9 mouse cellular contexts compared by ENCODE assay signal in the genomic region with DNA sequence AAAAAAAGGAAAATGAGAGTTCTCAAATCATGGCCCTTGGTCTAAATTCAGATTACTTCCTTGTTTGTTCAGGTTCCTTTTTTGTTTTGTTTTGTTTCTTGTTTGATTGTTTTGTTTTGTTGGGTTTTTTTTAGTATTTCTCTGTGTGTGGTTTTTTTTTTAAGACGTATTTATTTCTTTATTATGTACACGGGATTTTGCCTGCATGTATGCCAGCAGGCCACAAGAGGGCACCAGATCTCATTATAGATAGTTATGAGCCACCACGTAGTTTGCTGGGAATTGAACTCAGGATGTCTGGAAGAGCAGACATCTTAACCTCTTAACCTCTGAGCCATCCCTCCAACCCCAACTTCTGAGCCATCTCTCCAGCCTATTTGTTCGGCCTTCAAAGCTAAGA. TPM values are rescaled to one million over a fixed set of nuclear protein-coding genes. Genes with fewer than 3 reads are reported as not detected.
DNase-seq lines count a peak whose midpoint lies in the region; ATAC-seq and TF ChIP-seq lines count a peak whose summit lies in the region.
"Had no signal": no experiment of that assay in that cellular context is flagged by ENCODE, and none has a peak within 500 bp of the region (broad histone marks: within the 10 kb centered on the region; RNA-seq: fewer than 3 reads in every experiment).

No protein-coding gene starts in this region.

- H3K4me1 ChIP-seq in thymus, adult 2 months (replicated peaks; ENCODE audit: control insufficient read depth, insufficient read depth, low read length), result no peaks in the 10 kb centered on the region
- H3K4me1 ChIP-seq in cortical plate, adult 2 months (ENCODE audit: control insufficient read depth, insufficient read depth, low read length), result no peaks in the 10 kb centered on the region
- H3K4me1 ChIP-seq in neural tube, embryonic 15.5 days, result no peaks in the 10 kb centered on the region
- 0 out of 2 replicates have a peak, but pooled peaks cover 3% of the 10 kb centered on the region for H3K4me1 ChIP-seq in forebrain, embryonic 10.5 days

- no peak for ATAC-seq in neural tube, embryonic 15.5 days (ENCODE audit: low FRiP score)

- intact Hi-C loops in gastrocnemius, postnatal 14 days (cut with DNase I; ENCODE audit: low total_unique reads), result no loop called here

- H3K9me3 ChIP-seq in neural tube, embryonic 15.5 days (replicated peaks), result no peaks in the 10 kb centered on the region
- no peaks in the 10 kb centered on the region for H3K9me3 ChIP-seq in forebrain, embryonic 10.5 days

- H3K27ac ChIP-seq in thymus, adult 2 months (ENCODE audit: control insufficient read depth, insufficient read depth, low read length), result no peak overlapping the region
- no peak overlapping the region for H3K27ac ChIP-seq in cortical plate, adult 2 months (ENCODE audit: insufficient read depth, low read length)
- no peak overlapping the region for H3K27ac ChIP-seq in neural tube, embryonic 15.5 days (replicated peaks)
- no peak overlapping the region for H3K27ac ChIP-seq in forebrain, embryonic 10.5 days

- no peak for TF ChIP-seq CTCF in thymus, adult 2 months (IDR thresholded peaks at IDR 0.05; ENCODE audit: borderline replicate concordance, control insufficient read depth, extremely low read depth, insufficient read depth, low read length, poor library complexity)
- peak; percentile 48 for TF ChIP-seq CTCF in cortical plate, adult 2 months (IDR thresholded peaks at IDR 0.05; ENCODE audit: extremely low read depth, insufficient read depth, low read length)

- peak; percentile 23 for DNase-seq in gastrocnemius, postnatal 10 days
- no peak for DNase-seq in gastrocnemius, postnatal 14 days
- peak; percentile 33 for DNase-seq in thymus, adult 2 months
- DNase-seq in thymus, adult 18-20 months, result no peak
- DNase-seq in lung, postnatal 14 days, result peak; percentile 60
- no peak for DNase-seq in forebrain, embryonic 10.5 days (ENCODE audit: extremely low spot score, low spot score)

- no peaks in the 10 kb centered on the region for H3K36me3 ChIP-seq in thymus, adult 2 months (ENCODE audit: control insufficient read depth, insufficient read depth, low read length)
- H3K36me3 ChIP-seq in neural tube, embryonic 15.5 days, result no peaks in the 10 kb centered on the region
- H3K36me3 ChIP-seq in forebrain, embryonic 10.5 days (replicated peaks), result no peaks in the 10 kb centered on the region

- H3K9ac ChIP-seq in neural tube, embryonic 15.5 days (replicated peaks), result no peak overlapping the region

- 28% methylated on average over 4 of the region's 4 CpGs for WGBS in thymus, adult 2 months
- 50% methylated on average over 4 of the region's 4 CpGs for WGBS in neural tube, embryonic 15.5 days
- 45% methylated on average over 4 of the region's 4 CpGs for WGBS in forebrain, embryonic 10.5 days

- no peaks in the 10 kb centered on the region for H3K27me3 ChIP-seq in thymus, adult 2 months (ENCODE audit: control insufficient read depth, insufficient read depth, low read length)
- H3K27me3 ChIP-seq in neural tube, embryonic 15.5 days (replicated peaks), result no peaks in the 10 kb centered on the region
- H3K27me3 ChIP-seq in forebrain, embryonic 10.5 days (ENCODE audit: poor library complexity, severe bottlenecking), result no peaks in the 10 kb centered on the region

- TF ChIP-seq POLR2A in thymus, adult 2 months (IDR thresholded peaks at IDR 0.05; ENCODE audit: control insufficient read depth, extremely low read depth, insufficient read depth, low read length, poor library complexity), result no peak
- no peak for TF ChIP-seq POLR2A in cortical plate, adult 2 months (IDR thresholded peaks at IDR 0.05; ENCODE audit: extremely low read depth, insufficient read depth, low read length)

- no peak overlapping the region for H3K4me3 ChIP-seq in thymus, adult 2 months (ENCODE audit: control insufficient read depth, insufficient read depth, low read length)
- H3K4me3 ChIP-seq in cortical plate, adult 2 months (ENCODE audit: insufficient read depth, low read length), result no peak overlapping the region
- no peak overlapping the region for H3K4me3 ChIP-seq in neural tube, embryonic 15.5 days (replicated peaks)
- H3K4me3 ChIP-seq in forebrain, embryonic 10.5 days, result no peak overlapping the region

- H3K4me2 ChIP-seq in neural tube, embryonic 15.5 days, result no peak overlapping the region

RNA-seq across cellular contexts. Expression of a gene that starts 20.2 kb away (rescaled TPM):
- not detected for total RNA-seq in gastrocnemius, postnatal 10 days (2021)
- under 1 TPM in 1 of 2 experiments, not detected in 1; 0.29 TPM for total RNA-seq in gastrocnemius, postnatal 14 days (2021)
- polyA plus RNA-seq in thymus, adult 2 months (2012; rRNA removed), result 0.06 and 0.08 TPM in 2 replicates
- 0.06 and 0.11 TPM in 2 replicates for polyA plus RNA-seq in cortical plate, adult 2 months (2012; rRNA removed)
- polyA plus RNA-seq in neural tube, embryonic 15.5 days (2015; fragmentation: Nextera tagmentation; extraction: Ambion mirVana), result not detected in 2 replicates
- not detected in 2 replicates for polyA plus RNA-seq in forebrain, embryonic 10.5 days (2016; fragmentation: Nextera tagmentation; extraction: Ambion mirVana)
- polyA plus RNA-seq: cerebellum, adult 2 months had no signal

RNA-seq across cellular contexts. Expression of a gene that starts 37.5 kb away (rescaled TPM):
- 10 to 100 TPM; 54.1 to 55.2 TPM for total RNA-seq in gastrocnemius, postnatal 10 days (2021)
- total RNA-seq in gastrocnemius, postnatal 14 days (2021), result 10 to 100 TPM; 51.6 to 58.1 TPM
- 32.6 and 49.6 TPM in 2 replicates for polyA plus RNA-seq in thymus, adult 2 months (2012; rRNA removed)
- 117 and 118 TPM in 2 replicates for polyA plus RNA-seq in cortical plate, adult 2 months (2012; rRNA removed)
- polyA plus RNA-seq in neural tube, embryonic 15.5 days (2015; fragmentation: Nextera tagmentation; extraction: Ambion mirVana), result 127 and 148 TPM in 2 replicates
- polyA plus RNA-seq in forebrain, embryonic 10.5 days (2016; fragmentation: Nextera tagmentation; extraction: Ambion mirVana), result 63.9 and 67.0 TPM in 2 replicates

Comparison
In these comparisons a context has a peak if more than half of its experiments do, and no peak if none do; other contexts are left out.
1. DNase-seq: peak in gastrocnemius, postnatal 10 days (single experiment), thymus, adult 2 months (single experiment) and lung, postnatal 14 days (single experiment); none in gastrocnemius, postnatal 14 days (single experiment), thymus, adult 18-20 months (0 of 2) and forebrain, embryonic 10.5 days (single experiment).